Mouse (Mus musculus): ENCODE results near the gene Wt1. TPM values are rescaled to one million over a fixed set of nuclear protein-coding genes. Genes with fewer than 3 reads are reported as not detected.

Gene Wt1
- polyA plus RNA-seq, 1 experiment from 2014 or later = 8.9 TPM

GRCm38 (mm10) chr2:105185140-105185539 is 58.8 kb downstream of the Wt1 start:
- H3K4me3 ChIP-seq (ENCODE audit: low read depth, low read length) = no peak overlapping the region
- H3K4me2 ChIP-seq = no peak overlapping the region
- WGBS = 90% methylated on average over 3 of the region's 3 CpGs
- H3K27ac ChIP-seq (ENCODE audit: low read depth) = no peak overlapping the region
- no peaks in the 10 kb centered on the region for H3K36me3 ChIP-seq (ENCODE audit: insufficient read depth)
- H3K9ac ChIP-seq = no peak overlapping the region
- TF ChIP-seq CTCF (IDR thresholded peaks at IDR 0.05; ENCODE audit: low read depth) = no peak
- H3K9me3 ChIP-seq (ENCODE audit: low read depth, low read length) = no peaks in the 10 kb centered on the region
- H3K4me1 ChIP-seq (ENCODE audit: insufficient read depth) = no peaks in the 10 kb centered on the region
- H3K27me3 ChIP-seq (ENCODE audit: insufficient read depth, low read length) = no peaks in the 10 kb centered on the region
- ATAC-seq (ENCODE audit: insufficient read depth) (no peak), DNase-seq (no peak)

- no peak for DNase-seq
- Histone ChIP-seq H3K27ac (ENCODE audit: low read depth) (no peak overlapping the region), H3K4me1 (ENCODE audit: insufficient read depth) (no peaks in the 10 kb centered on the region), H3K27me3 (ENCODE audit: insufficient read depth, low read length) (no peaks in the 10 kb centered on the region), H3K36me3 (ENCODE audit: insufficient read depth) (no peaks in the 10 kb centered on the region), H3K9ac (no peak overlapping the region), H3K4me2 (no peak overlapping the region), H3K9me3 (ENCODE audit: low read depth, low read length) (no peaks in the 10 kb centered on the region), H3K4me3 (ENCODE audit: low read depth, low read length) (no peak overlapping the region)
- ATAC-seq (ENCODE audit: insufficient read depth) = no peak
- WGBS = 74% methylated on average over 13 of the region's 13 CpGs
- TF ChIP-seq CTCF (IDR thresholded peaks at IDR 0.05; ENCODE audit: low read depth) = no peak
Observed at GRCm38 (mm10) chr2:105185768-105186529, 59.6 kb downstream of the Wt1 start.

- no peak overlapping the region for H3K9ac ChIP-seq
- WGBS = 64% methylated on average over 5 of the region's 5 CpGs
Observed at GRCm38 (mm10) chr2:105186591-105186990, 60.3 kb downstream of the Wt1 start.

GRCm38 (mm10) chr2:105188182-105188581 is 61.9 kb downstream of the Wt1 start:
- H3K9me3 ChIP-seq (ENCODE audit: low read depth, low read length) = no peaks in the 10 kb centered on the region
- no peak overlapping the region for H3K4me2 ChIP-seq
- WGBS = 77% methylated on average over 10 of the region's 10 CpGs
- no peak for ATAC-seq (ENCODE audit: insufficient read depth)
- H3K4me3 ChIP-seq (ENCODE audit: low read depth, low read length) = no peak overlapping the region
- H3K27me3 ChIP-seq (ENCODE audit: insufficient read depth, low read length) = no peaks in the 10 kb centered on the region
- DNase-seq = peak; percentile 44
- TF ChIP-seq CTCF (IDR thresholded peaks at IDR 0.05; ENCODE audit: low read depth) = peak; percentile 67
- H3K4me1 ChIP-seq (ENCODE audit: insufficient read depth) = no peaks in the 10 kb centered on the region
- H3K36me3 ChIP-seq (ENCODE audit: insufficient read depth) = no peaks in the 10 kb centered on the region
- no peak overlapping the region for H3K27ac ChIP-seq (ENCODE audit: low read depth)
- no peak overlapping the region for H3K9ac ChIP-seq

More at GRCm38 (mm10) chr2:105186591-105186990, 60.3 kb downstream of the Wt1 start:
- Histone ChIP-seq H3K4me3 (ENCODE audit: low read depth, low read length) (no peak overlapping the region), H3K27ac (ENCODE audit: low read depth) (no peak overlapping the region), H3K4me2 (no peak overlapping the region), H3K36me3 (ENCODE audit: insufficient read depth) (no peaks in the 10 kb centered on the region), H3K4me1 (ENCODE audit: insufficient read depth) (no peaks in the 10 kb centered on the region), H3K9me3 (ENCODE audit: low read depth, low read length) (no peaks in the 10 kb centered on the region), H3K27me3 (ENCODE audit: insufficient read depth, low read length) (no peaks in the 10 kb centered on the region)
- no peak for TF ChIP-seq CTCF (IDR thresholded peaks at IDR 0.05; ENCODE audit: low read depth)
- DNase-seq (peak; percentile 11), ATAC-seq (ENCODE audit: insufficient read depth) (no peak)

- H3K4me2 ChIP-seq = no peak overlapping the region
- no peaks in the 10 kb centered on the region for H3K9me3 ChIP-seq (ENCODE audit: low read depth, low read length)
- no peak overlapping the region for H3K9ac ChIP-seq
- no peak overlapping the region for H3K27ac ChIP-seq (ENCODE audit: low read depth)
- no peaks in the 10 kb centered on the region for H3K27me3 ChIP-seq (ENCODE audit: insufficient read depth, low read length)
- ATAC-seq (ENCODE audit: insufficient read depth) (no peak; the same call in 1 of the 2 replicates), DNase-seq (peak; percentile 75)
- H3K36me3 ChIP-seq (ENCODE audit: insufficient read depth) = no peaks in the 10 kb centered on the region
- H3K4me3 ChIP-seq (ENCODE audit: low read depth, low read length) = no peak overlapping the region
- 27% methylated on average over 5 of the region's 5 CpGs for WGBS
- H3K4me1 ChIP-seq (ENCODE audit: insufficient read depth) = no peaks in the 10 kb centered on the region
- peak; percentile 51 for TF ChIP-seq CTCF (IDR thresholded peaks at IDR 0.05; ENCODE audit: low read depth)
Observed at GRCm38 (mm10) chr2:105189352-105189751, 63.0 kb downstream of the Wt1 start.

- no peak for DNase-seq
- Histone ChIP-seq H3K36me3 (ENCODE audit: insufficient read depth) (no peaks in the 10 kb centered on the region), H3K9ac (no peak overlapping the region), H3K4me2 (no peak overlapping the region), H3K27ac (ENCODE audit: low read depth) (no peak overlapping the region), H3K4me3 (ENCODE audit: low read depth, low read length) (no peak overlapping the region), H3K4me1 (ENCODE audit: insufficient read depth) (no peaks in the 10 kb centered on the region), H3K27me3 (ENCODE audit: insufficient read depth, low read length) (no peaks in the 10 kb centered on the region), H3K9me3 (ENCODE audit: low read depth, low read length) (no peaks in the 10 kb centered on the region)
- TF ChIP-seq CTCF (IDR thresholded peaks at IDR 0.05; ENCODE audit: low read depth) = no peak
- WGBS = 43% methylated on average over 8 of the region's 8 CpGs
- ATAC-seq (ENCODE audit: insufficient read depth) = no peak
Observed at GRCm38 (mm10) chr2:105200152-105200551, 73.8 kb downstream of the Wt1 start.

GRCm38 (mm10) chr2:105206563-105207174 is 80.3 kb downstream of the Wt1 start:
- H3K27me3 ChIP-seq (ENCODE audit: insufficient read depth, low read length) = no peaks in the 10 kb centered on the region
- no peaks in the 10 kb centered on the region for H3K9me3 ChIP-seq (ENCODE audit: low read depth, low read length)
- no peak overlapping the region for H3K4me2 ChIP-seq
- 33% methylated on average over 9 of the region's 9 CpGs for WGBS
- peak; percentile 80 for ATAC-seq (ENCODE audit: insufficient read depth)
- no peak for TF ChIP-seq CTCF (IDR thresholded peaks at IDR 0.05; ENCODE audit: low read depth)
- no peaks in the 10 kb centered on the region for H3K36me3 ChIP-seq (ENCODE audit: insufficient read depth)
- H3K9ac ChIP-seq = no peak overlapping the region
- peaks cover 4% of the 10 kb centered on the region; the same call in 1 of the 2 replicates for H3K4me1 ChIP-seq (ENCODE audit: insufficient read depth)
- no peak overlapping the region for H3K4me3 ChIP-seq (ENCODE audit: low read depth, low read length)
- DNase-seq = peak; percentile 66
- no peak overlapping the region for H3K27ac ChIP-seq (ENCODE audit: low read depth)
